Mouse (Mus musculus): ENCODE data around the gene Gm36245. TPM values are rescaled to one million over a fixed set of nuclear protein-coding genes. Genes with fewer than 3 reads are reported as not detected.

The Gm36245 gene
- not detected for polyA plus RNA-seq (2014; fragmentation: Illumina TruSeq; extraction: RNeasy Lipid Tissue Mini Kit (QIAGEN cat#74804); ENCODE audit: insufficient read depth, low read depth, low replicate concordance)

DNA sequence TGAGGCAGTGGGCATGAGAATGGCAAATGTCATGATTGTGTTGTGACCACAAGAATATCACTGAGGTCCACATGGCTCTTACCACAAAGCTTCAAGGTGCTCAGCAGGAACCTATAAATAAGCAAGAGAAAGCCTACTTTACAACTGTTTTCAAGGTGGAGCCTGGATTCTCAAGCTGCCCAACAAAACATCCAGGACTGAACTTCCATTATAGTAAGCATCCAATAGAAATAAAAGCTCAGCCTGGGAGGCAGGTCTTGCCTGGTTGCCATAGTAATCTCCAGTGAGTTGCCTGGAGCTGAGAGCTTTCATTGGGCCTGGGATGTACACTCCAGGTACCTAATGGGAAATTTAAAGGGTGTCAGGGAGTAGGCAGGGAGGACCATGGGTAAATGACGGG lies at the start of gene Gm36245:
Gene Gm36245, plus strand, starts transcription at position 301 of the 400 bp plus-strand sequence.

DNA sequence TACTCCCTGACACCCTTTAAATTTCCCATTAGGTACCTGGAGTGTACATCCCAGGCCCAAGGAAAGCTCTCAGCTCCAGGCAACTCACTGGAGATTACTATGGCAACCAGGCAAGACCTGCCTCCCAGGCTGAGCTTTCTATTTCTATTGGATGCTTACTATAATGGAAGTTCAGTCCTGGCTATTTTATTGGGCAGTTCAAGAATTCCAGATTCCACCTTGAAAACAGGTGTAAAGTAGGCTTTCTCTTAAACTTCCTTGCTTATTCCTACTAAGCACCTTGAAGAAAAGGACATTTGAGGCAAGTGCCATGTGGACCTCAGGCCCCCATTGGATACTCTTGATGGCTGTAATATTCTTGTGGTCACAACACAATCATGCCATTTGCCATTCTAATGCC lies 37.3 kb upstream of the Gm36245 start, which contains the start of gene 1700025B11Rik:
Gene 1700025B11Rik, minus strand, starts transcription at position 101 of the 400 bp plus-strand sequence.

DNA sequence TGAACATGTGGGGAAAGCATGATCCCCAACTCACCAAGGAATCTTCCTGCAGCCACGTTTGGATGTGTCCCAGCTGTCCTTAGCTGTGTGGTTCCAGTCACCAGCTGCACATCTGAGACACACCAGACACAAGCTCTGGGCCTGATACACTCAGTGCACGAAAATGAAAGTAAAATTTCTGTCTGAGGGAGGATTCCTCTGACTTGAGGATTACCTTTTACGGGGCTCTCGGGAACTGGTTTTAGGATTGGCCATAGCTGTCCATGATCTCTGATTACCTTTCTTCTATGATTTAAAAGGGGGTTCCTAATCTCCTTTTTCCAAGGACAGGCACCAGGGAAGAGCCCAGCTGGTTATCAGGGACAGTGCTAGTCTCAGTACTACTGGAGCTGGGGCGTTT lies 3.1 kb upstream of the Gm36245 start, which contains the start of gene Apol10b:
Gene Apol10b, minus strand, starts transcription at position 165 of the 400 bp plus-strand sequence.

DNA sequence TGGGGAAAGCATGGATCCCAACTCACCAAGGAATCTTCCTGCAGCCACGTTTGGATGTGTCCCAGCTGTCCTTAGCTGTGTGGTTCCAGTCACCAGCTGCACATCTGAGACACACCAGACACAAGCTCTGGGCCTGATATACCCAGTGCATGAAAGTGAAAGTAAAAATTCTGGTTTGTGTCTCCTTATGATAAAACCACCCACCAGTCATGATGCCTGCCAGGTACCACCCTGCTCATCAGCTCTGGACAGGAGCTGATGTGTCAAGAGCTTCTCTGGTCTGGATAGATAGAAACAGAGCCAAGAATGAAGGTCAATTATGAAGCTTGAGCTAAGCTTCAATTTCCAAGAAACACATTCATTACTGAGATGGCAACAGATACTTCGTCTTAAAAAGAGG lies 44.1 kb downstream of the Gm36245 start, which contains the start of gene Apol11b:
Gene Apol11b, minus strand, starts transcription at position 111 of the 400 bp plus-strand sequence.

Other genes starting within 250 kb of the Gm36245 start
- gene Apol7a, start 200.1 kb upstream of the Gm36245 start, polyA plus RNA-seq (2014; fragmentation: Illumina TruSeq; extraction: RNeasy Lipid Tissue Mini Kit (QIAGEN cat#74804); ENCODE audit: insufficient read depth, low read depth, low replicate concordance): 0.37 TPM
- gene Apol9a, start 188.1 kb upstream of the Gm36245 start, polyA plus RNA-seq (2014; fragmentation: Illumina TruSeq; extraction: RNeasy Lipid Tissue Mini Kit (QIAGEN cat#74804); ENCODE audit: insufficient read depth, low read depth, low replicate concordance): 3.4 TPM
- not detected for gene Apol7b, start 151.8 kb upstream of the Gm36245 start, polyA plus RNA-seq (2014; fragmentation: Illumina TruSeq; extraction: RNeasy Lipid Tissue Mini Kit (QIAGEN cat#74804); ENCODE audit: insufficient read depth, low read depth, low replicate concordance)
- not detected for gene Apol10a, start 122.2 kb upstream of the Gm36245 start, polyA plus RNA-seq (2014; fragmentation: Illumina TruSeq; extraction: RNeasy Lipid Tissue Mini Kit (QIAGEN cat#74804); ENCODE audit: insufficient read depth, low read depth, low replicate concordance)
- gene Apol11a, start 91.0 kb upstream of the Gm36245 start, polyA plus RNA-seq (2014; fragmentation: Illumina TruSeq; extraction: RNeasy Lipid Tissue Mini Kit (QIAGEN cat#74804); ENCODE audit: insufficient read depth, low read depth, low replicate concordance): not detected
- gene Apol7c, start 65.9 kb upstream of the Gm36245 start, polyA plus RNA-seq (2014; fragmentation: Illumina TruSeq; extraction: RNeasy Lipid Tissue Mini Kit (QIAGEN cat#74804); ENCODE audit: insufficient read depth, low read depth, low replicate concordance): 1.2 TPM
- gene 1700025B11Rik, start 37.4 kb upstream of the Gm36245 start, polyA plus RNA-seq (2014; fragmentation: Illumina TruSeq; extraction: RNeasy Lipid Tissue Mini Kit (QIAGEN cat#74804); ENCODE audit: insufficient read depth, low read depth, low replicate concordance): not detected
- gene Apol10b, start 3.1 kb upstream of the Gm36245 start, polyA plus RNA-seq (2014; fragmentation: Illumina TruSeq; extraction: RNeasy Lipid Tissue Mini Kit (QIAGEN cat#74804); ENCODE audit: insufficient read depth, low read depth, low replicate concordance): 2.4 TPM
- gene Apol11b, start 44.0 kb downstream of the Gm36245 start, polyA plus RNA-seq (2014; fragmentation: Illumina TruSeq; extraction: RNeasy Lipid Tissue Mini Kit (QIAGEN cat#74804); ENCODE audit: insufficient read depth, low read depth, low replicate concordance): not detected
- gene Apol7e, start 99.6 kb downstream of the Gm36245 start, polyA plus RNA-seq (2014; fragmentation: Illumina TruSeq; extraction: RNeasy Lipid Tissue Mini Kit (QIAGEN cat#74804); ENCODE audit: insufficient read depth, low read depth, low replicate concordance): 1.9 TPM
- 3.7 TPM for gene Apol9b, start 129.8 kb downstream of the Gm36245 start, polyA plus RNA-seq (2014; fragmentation: Illumina TruSeq; extraction: RNeasy Lipid Tissue Mini Kit (QIAGEN cat#74804); ENCODE audit: insufficient read depth, low read depth, low replicate concordance)
- gene Apol8, start 157.7 kb downstream of the Gm36245 start, polyA plus RNA-seq (2014; fragmentation: Illumina TruSeq; extraction: RNeasy Lipid Tissue Mini Kit (QIAGEN cat#74804); ENCODE audit: insufficient read depth, low read depth, low replicate concordance): not detected
- 64.4 TPM for gene Myh9, start 242.9 kb downstream of the Gm36245 start, polyA plus RNA-seq (2014; fragmentation: Illumina TruSeq; extraction: RNeasy Lipid Tissue Mini Kit (QIAGEN cat#74804); ENCODE audit: insufficient read depth, low read depth, low replicate concordance)